Mouse (Mus musculus) kidney, postnatal 25 days (tissue): ENCODE data around the gene Iqcn.
A peak's percentile ranks its signal among the peaks of the same experiment; 100 is the strongest.

Experiments used
- DNase-seq, 2 experiments: peaks; one replicate each; pipeline ENCODE4 v3.0.0; 2021; ENCODE audit warnings: mixed read lengths in 2 of 2

Iqcn gene

DNA sequence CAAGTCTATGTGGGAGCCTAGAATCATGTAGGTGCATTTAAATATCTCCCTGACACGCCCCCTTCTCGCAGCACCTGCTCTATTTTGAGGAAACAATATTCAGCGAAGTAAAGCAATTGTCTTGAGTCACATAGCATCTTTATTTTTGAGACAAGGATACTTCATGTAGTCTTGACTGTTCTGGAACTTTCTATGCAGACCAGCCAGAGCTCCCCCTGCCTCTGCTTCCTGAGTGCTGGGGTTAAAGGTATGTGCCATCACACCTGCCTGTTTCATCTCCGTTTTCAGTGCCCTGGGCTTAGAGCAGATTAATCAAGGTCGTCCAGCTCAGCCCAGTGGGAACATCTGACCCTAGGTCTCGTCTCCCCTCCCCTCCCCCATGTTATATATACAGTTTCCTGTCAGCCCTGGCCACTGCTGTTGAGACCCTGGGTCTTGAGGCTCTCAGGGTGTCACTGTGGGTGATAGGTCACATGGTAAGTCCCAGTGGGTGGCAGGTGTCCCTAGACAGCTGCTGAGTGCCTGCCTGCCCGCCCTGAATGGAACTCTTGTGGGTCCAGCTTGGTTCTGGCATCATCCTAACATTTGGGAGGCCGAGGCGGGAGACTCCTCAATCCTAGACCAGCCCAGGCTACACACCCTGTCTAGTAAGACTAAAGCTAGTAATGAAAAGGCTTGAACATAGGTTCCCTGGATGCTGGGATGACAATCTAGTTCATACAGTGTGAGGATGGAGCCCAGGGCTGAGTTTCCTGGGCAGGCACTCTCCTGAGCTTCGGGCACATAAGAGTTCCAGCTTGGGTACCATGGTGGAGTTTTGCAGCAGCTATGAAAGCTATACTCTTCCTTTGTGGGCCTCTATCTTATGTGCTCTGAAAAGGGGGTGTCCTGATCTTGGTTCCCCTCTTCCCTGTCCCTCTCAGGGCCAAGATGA is 1.9 kb upstream of the Iqcn start:
- DNase-seq: no peak

DNA sequence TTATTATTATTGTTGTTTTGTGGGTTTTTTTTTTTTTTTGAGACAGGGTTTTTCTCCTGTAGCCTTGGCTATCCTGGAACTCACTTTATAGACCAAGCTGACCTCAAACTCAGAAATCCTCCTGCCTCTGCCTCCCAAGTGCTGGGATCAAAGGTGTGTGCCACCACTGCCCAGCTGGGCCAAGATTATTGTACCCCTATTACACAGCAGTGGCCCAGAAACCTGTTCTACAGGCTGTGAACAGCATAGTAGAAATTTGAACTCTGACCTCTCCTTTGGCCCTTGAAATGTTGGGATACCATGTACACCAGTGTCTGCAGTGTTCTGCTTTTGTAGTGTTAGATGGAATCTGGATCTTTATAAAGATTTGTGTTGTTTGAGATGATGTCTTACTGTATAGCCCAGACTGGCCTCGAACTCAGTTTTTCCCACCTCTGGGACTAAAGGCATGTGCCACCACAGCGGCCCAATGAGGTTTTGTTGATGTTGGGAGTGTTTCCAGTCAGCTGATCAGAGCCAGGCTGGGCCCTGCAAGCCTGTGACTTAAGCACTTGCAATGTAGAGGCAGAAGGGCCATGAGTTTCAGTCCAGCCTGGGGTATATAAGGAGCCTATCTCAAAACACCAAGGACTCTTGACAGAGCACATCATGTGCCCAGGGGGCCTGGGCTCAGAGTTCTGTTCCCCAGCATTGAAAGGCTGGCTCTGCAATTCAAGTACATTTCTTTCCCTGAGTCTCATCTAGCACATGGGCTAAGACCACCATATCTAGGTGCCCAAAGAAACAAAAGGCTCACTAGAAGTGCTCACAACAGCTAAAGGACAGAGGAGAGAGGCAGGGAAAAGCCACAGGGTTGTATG is 1.0 kb upstream of the Iqcn start:
- DNase-seq: no peak

DNA sequence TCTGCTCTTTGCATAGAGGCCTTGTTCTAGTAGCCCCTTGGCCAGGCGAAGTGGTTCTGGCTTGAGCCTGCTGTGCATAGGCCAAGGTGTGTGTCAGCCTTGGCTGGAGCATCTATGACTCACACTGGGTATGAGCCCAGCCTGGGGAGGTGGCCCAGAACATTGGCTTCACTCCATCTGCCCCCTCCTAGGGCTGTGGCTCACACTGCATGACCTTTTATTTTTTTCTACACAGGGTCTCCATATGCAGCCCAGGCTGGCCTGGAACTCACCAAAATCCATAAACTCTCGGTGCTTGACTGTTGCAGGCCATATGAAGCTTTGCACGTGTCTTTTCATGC is 445 bp upstream of the Iqcn start:
- no peak for DNase-seq

DNA sequence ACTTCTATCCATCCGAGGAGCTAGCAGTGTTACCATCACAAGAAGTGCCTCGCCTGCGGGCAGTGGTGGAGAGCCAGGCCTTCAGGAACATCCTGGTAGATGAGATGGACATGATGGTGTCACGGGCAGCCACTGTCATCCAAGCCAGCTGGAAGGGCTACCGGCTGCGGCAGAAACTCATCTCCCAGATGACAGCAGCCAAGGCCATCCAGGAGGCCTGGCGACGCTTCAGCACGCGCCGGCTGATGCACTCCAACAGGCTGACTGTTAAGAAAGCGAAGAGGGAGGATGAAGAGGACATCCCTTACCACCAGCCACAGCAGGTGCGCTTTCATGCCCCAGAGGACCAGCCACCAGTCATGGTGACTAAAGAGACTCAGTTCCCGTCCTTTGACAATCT is 5.0 kb downstream of the Iqcn start:
- DNase-seq: no peak

DNA sequence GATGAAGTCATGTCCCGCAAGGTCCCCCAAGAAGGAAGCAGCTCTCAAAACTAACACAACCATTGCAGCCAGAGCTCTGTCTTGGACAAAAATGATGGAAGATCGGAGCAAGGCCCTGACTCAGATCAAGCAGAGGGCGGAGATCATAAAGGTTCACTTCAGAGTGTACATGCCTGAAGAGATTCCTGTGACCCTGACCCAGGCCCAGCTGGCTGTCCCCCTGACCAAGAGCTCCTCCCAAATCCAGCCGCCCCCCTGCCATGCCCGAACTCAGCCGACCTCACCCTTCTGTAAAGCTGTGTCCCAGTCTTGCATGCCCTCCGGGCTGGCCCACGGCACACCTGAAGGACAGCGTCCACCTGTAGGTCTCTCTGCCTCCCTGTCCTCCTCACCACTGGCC is 6.5 kb downstream of the Iqcn start:
- DNase-seq: no peak

DNA sequence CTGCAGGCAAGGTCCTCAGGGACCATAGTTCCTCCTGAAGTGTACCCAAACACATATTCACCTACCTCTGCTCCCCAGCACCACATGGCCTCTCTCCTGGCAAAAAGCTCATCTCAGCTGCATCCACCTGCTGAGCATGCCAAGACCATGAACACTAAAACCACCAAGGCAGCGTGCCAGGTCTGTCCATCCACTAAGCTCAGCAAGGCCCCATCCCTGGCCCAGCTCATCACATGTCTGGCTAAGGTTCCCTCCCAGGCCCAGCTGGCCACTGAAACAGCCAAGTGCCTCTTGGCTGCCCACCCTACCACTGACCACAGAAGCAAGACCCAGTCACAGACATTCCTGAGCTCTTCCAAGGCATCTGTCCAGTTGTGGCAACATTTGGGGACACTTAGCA is 7.0 kb downstream of the Iqcn start:
- DNase-seq: peak; percentile 57 to 71

DNA sequence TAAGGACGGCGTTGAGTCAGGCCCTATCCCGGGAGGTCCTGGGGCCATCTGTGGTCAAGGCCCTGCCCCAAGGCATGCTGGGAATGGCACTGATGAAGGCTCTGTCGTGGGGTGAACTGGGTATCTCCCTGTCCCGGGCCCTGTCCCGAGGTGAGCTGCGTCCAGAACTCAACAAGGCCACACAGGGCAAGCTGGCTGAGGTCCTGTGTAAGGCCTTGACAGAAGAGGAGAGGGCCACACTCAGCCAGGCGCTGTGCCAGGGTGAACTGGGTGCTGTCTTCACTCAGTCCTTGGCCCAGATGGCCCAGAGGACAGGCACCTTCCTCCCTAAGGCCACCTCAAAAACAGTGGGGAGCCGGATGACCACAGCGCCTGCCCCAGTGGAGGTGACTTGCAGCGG is 7.8 kb downstream of the Iqcn start:
- no peak for DNase-seq

DNA sequence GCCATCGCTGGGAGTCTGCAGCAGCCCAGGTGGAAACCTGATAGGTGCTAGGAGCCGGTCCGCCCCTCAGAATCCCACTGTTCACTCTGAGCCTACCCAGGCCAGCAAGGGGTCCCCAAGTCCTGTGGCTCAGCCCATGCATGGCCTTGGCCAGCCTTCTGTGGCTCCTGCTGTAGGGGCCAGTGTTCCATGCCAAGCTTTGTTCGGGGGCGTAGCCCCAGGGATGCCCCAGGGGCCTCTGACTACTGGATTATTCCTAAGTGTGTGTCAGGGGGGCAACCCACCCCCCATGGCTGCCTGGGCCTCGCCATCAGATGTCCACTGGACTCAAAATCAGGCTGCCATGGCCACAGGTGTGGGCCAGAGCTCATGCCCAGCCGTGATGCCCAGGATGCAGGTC is 10.7 kb downstream of the Iqcn start:
- DNase-seq: peak in 1 of 2 experiments; percentile 44

DNA sequence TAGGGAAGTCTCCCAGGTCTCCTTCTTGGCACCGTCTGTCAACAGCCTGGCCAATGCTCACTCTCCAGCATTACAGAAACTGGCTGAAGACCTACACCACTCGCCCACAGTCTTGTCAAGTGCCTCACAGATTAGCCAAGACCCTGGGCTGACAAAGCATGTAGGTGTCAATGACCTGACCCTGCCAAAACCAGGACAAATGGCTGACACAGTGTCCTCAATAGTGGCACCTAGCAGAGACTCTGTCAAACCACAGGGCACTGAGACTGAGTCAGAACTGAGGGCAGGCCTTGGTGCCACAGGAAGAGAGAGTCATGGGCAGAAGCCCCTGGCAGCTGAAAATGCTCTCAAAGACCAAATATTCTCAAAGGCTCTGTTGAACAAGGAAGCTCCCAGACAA is 11.8 kb downstream of the Iqcn start:
- no peak for DNase-seq

DNA sequence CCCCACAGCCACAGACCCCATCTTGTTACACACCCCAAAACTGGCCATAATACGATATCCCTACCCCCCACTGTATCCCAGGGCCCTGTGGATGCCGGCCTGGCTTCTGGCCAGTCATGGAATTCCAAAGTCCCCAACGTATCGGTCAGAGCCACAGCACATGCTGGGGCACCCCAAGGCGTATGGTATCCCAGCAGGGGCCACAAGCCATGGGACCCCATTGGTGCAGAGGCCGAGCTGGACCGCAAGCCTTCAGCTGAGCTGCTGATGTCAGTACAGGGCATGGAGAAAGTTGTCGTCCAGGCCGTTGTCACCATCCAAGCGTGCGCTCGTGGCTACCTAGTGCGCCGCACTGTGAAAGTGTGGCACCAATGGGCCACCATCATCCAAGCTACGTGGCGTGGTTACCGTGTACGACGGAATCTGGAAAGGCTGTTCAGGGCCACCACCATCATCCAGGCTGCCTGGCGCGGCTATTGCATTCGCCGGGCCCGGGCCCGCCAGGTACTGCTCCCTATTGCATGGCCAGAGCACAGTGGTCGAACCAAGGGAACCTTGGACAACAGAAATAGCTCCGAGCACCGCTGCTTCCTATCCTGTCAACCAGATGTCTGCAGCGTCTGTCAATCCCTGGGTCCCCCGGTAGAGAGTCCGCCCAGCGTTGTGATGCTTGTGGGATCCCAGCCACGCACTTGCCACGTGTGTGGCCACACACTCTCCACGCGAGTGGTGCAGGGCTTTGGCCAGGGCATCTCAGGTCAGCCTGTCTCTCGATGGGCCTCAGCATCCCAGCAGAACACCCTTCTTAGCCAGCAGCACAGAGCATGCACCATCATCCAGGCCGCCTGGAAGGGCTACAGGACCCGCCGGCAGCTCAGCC is 13.5 kb downstream of the Iqcn start:
- peak in 1 of 2 experiments; percentile 38 for DNase-seq

DNA sequence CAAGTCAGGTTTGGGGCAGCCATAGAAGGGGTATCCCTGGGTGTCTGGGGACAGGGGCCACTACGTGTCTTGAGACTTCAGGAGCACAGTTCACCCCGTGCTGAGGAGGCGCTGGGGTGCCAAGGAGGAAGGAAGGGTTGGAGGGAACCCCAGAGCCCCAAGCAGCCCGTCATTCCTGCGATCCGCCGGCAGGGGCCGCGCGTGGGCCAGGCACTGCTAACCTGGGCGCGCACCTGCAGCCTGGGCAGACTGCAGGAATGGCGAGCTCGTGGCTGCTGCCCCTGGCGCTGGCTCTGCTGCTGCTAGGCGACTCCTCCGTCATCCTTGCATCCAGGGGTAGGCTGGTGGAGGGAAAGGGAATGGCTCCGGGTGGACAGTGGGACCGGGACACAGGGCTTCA is 15.0 kb downstream of the Iqcn start, which contains the start of gene Gm3336:
Gm3336 (plus strand) TSS at position 247 of the 400 bp plus-strand sequence.
- peak; percentile 75 to 85 for DNase-seq

DNA sequence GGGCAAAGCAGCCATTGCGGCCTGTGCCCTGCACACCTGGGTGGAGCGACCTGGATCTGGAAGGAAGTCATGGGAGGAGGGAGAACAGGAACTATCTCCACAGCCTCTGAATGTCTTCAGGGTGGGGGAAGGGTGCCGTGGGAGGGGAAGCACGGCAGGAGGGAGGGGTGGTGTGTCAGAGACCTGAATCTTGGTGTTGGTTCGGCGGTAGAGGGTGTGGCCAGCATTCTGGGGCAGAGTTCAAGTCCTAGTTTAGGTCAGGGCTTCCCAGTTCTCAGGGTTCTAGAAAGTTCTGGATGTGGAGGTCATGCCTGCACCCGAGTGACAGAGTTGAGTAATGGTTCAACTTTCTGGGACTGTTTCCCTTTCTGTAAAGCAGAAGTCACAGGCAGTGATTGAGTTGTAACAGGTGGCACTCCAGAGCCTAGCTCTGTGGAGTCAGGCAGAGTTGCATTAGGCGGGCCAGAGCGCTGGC is 16.6 kb downstream of the Iqcn start:
- DNase-seq: peak in 1 of 2 experiments; percentile 67

DNA sequence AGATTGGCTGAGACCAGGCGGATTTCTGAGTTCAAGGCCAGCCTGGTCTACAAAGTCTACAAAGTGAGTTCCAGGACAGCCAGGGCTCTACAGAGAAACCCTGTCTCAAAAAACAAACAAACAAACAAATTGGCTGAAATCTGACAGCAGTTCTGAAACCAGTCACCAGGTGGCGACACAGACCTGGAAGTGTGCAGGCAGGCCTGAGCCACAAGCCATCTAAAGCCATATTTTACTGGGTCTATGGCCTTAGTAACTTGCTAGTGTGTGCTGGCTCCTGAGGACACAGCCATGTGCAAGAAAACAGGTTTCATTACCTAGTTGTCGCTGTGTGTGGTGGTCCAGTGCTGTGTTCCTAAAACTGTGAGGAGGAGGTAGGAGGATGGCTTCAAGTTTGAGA is 17.5 kb downstream of the Iqcn start:
- peak; percentile 77 to 90 for DNase-seq

DNA sequence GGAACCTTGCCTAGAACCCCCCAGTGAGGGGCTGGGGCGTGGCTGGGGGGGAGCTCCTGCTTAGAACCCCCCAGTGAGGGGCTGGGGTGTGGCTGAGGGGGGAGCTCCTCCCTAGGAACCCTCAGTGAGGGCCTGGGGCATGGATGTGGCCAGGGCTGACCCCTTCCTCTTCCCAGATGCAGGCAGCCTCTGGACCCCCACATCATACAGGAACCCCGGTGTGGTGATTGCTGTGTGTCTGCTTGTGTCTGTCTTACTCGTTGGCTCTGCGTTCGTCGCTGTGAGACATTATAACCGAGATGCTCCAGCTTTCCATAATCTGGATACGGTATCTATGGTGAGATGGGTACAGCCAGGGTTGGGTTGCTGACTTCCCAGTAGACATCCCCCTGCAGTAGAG is 18.3 kb downstream of the Iqcn start:
- DNase-seq: peak in 1 of 2 experiments; percentile 35

DNA sequence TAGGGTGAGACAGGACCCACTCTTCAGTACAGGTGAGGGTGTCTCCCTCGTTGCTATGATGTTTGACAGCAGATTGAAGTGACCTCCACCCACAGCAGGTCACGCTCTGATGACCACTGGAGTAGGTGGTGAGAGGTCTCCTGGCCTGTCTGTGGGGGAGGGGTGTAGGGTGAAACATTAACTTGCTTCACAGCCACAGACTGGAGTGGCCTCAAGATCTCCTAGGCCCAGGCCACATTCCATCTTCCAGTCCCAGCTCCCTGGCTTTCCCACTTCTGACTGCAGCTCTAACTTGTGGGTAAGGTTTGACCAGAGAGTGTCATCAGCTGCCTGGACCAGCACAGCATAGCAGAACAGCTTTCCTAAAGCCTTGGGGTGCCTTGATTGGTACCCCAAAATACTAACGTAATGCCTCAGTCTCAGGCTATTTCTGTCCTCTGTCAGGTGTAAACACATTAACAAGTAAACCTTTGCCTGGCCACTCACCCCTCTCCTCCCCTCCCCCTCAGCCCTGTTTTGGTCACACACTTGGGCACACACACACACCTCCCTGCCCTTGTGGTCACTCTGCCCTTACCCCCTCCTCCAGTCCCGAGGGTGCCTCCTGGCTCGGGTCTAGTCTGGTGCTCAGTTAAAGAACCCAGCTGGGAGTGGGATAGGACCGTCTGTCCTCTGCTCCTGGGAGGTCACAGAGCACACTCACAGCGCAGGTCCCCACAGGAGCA is 20.4 kb downstream of the Iqcn start, which contains the start of gene Pde4c:
Pde4c (plus strand) TSS at position 235 of the 725 bp plus-strand sequence.
- peak; percentile 96 to 97 for DNase-seq

DNA sequence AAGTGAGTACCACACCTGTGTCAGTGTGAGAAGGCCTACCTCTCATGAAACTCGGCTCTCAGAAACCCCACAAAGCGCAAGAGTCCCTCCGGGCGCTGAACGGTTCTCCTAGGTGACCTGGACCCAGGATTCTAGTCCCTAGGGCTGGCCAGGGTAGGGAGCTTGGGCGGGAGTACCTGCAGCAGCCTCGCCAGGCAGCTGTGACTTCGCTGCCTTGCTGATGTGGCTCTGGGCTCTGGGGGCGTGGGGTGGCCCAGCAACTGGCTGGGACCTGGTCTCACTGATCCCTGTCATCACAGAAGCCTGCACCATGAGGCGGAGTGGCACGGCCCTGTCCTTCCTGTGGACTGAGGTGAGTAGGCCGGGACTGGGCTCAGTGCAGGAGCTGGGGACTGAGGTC is 21.0 kb downstream of the Iqcn start:
- DNase-seq: peak in 1 of 2 experiments; percentile 69

DNA sequence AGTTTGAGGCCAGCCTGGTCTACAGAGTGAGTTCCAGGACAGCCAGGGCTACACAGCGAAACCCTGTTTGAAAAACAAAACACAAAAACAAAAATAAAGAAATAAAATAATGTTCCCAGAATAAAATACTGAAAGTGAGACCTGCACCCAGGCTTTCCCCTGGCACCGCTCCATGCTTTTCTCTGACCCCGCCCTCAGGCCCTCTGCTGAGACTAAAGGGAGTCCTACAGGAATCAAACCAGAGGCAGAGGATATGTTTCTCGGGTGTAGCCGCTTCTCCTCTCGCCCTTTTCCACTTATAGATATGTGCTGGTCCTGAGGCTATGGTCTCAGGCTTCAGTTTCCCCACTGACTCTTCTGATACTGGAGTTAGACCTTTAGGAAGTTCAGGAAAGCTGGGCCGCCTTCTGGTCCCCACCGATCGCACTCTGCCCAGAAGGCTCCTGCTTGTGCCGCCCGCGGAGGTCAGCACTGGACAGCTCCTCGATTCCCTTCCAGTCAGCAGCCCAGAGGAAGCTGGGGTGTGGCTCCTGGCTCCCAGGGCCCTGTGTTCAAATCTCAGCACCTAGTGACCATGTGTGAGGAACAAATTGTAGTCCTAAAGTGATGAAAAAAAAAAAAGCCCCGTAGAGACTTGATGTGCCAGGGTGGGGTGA is 22.7 kb downstream of the Iqcn start:
- peak; percentile 80 to 85 for DNase-seq

DNA sequence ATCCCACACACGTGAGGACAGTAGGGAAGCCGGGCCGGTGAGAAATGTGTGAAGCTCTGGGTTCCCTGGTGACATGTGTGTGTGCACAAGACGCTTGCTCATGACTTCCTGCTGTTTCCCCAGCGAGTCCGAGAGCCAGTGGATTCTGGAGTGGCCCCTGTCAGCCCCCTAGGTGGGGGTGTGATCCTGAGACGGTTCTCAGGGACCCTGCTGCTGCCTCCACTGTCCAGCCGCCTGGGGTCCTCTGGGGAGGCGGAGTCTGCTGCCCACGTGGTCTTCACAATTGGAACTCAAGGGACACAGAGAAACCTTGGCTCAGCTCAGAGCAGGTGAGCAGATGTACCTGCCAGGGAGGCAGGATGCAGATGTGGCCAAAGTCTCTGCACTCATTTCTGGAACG is 23.5 kb downstream of the Iqcn start:
- DNase-seq: peak in 1 of 2 experiments; percentile 42

DNA sequence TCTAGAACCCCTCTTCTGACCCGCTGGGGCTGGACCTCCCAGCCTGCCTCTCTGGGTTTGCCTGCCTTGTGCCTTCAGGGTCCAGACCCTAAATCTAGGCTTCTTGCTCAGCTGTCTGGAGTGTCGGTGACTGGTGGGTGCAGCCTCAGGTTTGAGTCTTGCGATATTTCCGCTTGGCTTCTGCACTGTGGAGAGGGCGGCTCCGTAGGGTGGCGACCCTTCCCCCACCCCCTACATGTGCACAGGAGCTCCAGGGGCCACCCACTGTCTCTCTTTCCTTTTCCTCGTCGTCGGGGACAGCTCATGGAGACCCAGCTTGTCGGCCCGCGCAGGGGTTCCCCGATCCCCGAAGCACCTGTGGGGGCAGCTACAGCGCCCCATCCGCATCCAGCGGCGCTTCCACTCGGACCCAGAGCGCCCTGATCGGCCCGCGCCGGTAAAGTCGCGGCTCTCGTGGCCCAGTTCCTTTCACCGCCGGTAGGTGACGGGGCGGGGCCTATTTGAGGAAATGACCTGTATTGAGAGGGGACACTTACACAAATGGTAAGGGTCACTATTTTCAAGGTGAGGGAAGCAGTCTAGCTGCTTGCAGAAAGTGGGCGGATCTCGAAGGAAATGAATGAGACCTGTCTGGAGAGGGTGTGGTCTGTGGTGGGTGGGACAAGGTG is 26.7 kb downstream of the Iqcn start:
- DNase-seq: peak in 1 of 2 experiments; percentile 57

DNA sequence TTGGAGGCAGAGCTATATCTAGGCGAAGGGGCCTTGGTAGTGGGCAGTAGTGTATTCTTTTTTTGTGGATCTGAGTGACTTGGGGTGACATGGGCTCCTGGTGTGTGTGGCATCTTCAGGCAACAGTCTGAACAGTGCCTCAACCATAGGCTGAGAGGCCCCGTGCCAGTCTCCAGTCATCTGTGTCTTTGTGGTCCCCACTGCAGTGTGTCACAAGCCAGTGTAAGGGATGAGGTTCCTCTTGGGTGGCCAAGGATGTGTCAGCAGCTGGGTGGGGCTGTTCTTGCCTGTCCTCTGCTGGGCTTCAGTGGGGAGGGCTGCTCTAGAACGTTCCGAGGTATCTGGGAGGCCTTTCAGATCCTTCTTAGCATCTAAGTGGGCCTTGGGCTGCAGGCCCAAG is 27.7 kb downstream of the Iqcn start:
- DNase-seq: peak in 1 of 2 experiments; percentile 33

DNA sequence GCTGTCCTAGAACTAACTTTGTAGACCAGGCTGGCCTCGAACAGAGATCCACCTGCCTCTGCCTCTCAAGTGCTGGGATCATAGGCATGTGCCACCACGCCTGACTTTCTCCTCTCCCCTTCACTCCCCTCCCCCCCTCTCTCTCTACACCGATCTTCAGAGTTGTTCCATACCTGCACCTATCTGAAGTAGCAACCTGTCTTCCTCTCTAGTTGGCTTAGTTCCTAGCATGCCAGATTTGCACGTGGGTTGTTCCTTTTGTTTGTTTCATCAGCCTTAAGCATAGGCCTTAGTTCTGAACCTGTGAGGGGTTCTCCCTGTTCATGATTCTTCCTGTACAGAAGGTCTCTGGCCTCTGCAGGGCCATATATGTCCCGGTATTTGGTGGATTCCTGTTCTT is 34.4 kb downstream of the Iqcn start:
- DNase-seq: peak in 1 of 2 experiments; percentile 22
